Mouse (Mus musculus) spleen, postnatal 4 days (tissue): ENCODE measurements around the gene Kifc3.

ENCODE experiments used
- DNase-seq, 2 experiments: peaks; one replicate each; pipeline ENCODE4 v3.0.0; 2022; ENCODE audit warnings: low spot score in 2 of 2

Kifc3 gene

GRCm38 (mm10) chr8:95076151-95076550 lies 126.5 kb downstream of the Kifc3 start:
- no peak for DNase-seq

- DNase-seq, result no peak
Observed at GRCm38 (mm10) chr8:95075504-95075903, 127.1 kb downstream of the Kifc3 start.

DNA sequence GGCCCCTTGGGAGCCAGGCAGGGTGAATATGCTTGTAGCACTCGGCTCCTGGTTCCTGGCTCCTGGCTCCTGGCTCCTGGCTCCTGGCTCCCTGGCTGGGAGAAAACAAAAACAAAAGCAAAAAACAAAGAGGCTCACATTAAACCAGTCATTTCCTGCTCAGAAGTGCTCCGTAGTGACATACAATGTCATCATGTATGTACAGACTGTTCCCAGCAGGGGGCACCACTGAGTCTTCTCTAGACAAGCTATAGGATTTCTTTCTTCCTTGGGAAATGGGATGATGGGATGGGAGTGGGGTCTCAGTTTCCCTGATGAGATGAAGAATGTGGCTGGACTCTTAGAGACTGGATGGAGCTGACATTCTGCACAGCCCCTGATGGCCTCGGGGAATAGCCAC lies 135.0 kb downstream of the Kifc3 start:
- DNase-seq, result peak; percentile 64 to 87

GRCm38 (mm10) chr8:95064531-95064930 lies 138.1 kb downstream of the Kifc3 start:
- no peak for DNase-seq

DNA sequence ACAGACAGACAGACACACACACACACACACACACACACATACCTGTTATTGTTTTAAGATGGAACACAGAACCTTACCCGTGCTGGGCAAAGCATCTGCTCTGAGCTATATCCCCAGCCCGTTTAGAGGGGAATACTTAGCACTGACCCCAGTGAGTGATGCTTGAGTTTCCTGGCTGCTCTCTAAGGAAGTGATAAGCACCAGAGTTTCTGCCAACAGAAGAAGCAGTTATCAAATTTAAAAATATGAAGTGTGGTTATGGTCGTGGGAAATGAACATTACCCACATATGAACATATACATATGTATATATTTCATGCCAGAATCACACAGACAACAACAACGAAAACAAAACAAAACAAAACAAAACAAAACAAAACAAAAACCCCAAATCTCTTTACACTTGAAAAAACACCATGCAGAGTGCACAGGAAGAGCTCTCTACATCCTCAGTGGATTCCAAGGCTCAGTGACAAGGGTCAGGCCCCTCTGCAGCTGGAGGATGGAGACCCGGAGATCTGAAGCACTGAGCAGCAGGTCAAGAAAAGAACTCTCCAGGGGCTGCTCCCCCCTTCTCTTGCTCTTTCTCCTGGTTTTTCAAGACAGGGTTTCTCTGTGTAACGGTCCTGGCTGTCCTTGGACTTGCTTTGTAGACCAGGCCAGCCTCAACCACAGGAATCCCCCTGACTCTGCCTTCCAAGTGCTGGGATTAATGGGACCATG lies 142.6 kb downstream of the Kifc3 start:
- no peak for DNase-seq

DNA sequence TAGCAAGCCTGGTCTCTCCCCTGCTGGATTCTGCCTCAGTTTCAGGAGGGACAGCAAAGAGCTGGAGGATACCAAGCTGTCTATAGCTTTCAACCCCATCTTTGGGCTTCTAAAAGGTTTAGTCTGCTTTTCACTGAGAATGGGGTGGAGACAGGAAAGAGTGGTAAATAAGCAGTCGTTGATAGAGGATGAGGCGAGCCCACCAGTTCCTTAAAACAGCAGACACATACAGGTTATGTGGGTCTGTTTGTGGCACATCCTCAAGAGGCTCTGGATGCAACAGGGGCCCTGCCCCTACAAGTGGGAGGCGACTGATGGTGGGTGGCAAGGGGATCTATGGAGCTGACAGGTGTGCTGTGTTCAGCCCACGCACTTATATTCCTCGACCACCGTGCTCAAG lies 144.0 kb downstream of the Kifc3 start:
- DNase-seq, result no peak

- no peak for DNase-seq
Observed at GRCm38 (mm10) chr8:95056414-95056813, 146.2 kb downstream of the Kifc3 start.

DNA sequence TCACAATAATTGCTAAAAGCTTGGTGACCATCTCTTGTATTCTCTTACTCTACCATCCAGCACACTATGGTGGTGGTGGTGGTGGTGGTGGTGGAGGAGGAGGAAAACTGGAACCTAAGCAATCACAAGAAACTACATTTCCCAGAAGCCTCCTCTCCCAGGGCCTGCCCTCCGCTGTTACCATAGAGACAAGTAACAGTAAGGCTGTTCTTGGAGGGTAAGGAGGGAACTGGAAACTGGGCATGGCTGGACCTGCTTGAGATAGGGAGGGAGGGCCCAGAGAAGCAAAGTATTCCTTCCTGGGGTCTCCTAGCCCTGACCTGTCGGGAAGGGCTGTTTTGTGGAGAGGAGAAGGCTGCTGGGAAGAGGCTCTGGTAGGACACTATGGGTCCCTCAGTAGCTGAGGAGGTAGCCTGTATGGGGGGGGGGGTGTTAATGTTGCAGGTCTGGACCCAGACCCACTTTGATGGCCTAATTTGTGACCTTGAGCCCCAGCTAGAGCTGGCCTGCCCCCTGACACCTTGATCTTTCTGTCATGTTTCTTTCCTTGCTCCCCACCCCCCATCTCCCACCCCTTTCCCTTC lies 147.6 kb downstream of the Kifc3 start, which contains the start of gene Drc7:
Drc7 (plus strand) TSS at position 177 of the 584 bp plus-strand sequence.
- DNase-seq, result no peak

DNA sequence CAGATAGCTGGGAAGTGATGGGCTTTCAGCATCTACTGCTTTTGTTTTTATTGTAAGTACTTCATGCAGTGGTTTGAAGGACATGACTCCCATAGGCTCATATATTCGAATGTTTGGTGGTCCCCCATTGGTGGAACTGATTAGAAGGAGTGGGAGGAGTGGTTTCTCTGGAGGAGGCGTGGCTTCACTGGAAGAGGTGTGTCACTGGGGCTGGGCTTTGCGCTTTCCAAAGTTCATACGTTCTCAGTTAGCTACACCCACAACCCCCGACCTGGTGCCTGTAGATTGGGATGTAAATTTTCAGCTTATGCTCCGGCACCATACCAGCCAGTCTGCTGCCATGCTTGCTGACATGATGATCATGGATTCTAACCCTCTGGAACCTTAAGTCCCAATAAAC lies 148.2 kb downstream of the Kifc3 start:
- DNase-seq, result no peak
